Mouse (Mus musculus): ENCODE data around the gene Rmnd5a. TPM values are rescaled to one million over a fixed set of nuclear protein-coding genes. Genes with fewer than 3 reads are reported as not detected.

The Rmnd5a gene
- polyA plus RNA-seq, 1 experiment, result 2.0 TPM

- no peak overlapping the region for H3K4me3 ChIP-seq (replicated peaks)
- H3K36me3 ChIP-seq (replicated peaks; ENCODE audit: low read length), result no peaks in the 10 kb centered on the region
- TF ChIP-seq GATA1 (IDR thresholded peaks at IDR 0.05; ENCODE audit: borderline replicate concordance, low read length) (no peak), FLI1 (IDR thresholded peaks at IDR 0.05; ENCODE audit: low read length) (no peak)
- H3K9me3 ChIP-seq, result peaks cover 4% of the 10 kb centered on the region; the same call in 1 of the 2 replicates
- H3K27me3 ChIP-seq (replicated peaks), result no peaks in the 10 kb centered on the region
- peaks cover 32% of the 10 kb centered on the region for H3K4me1 ChIP-seq
Observed at GRCm38 (mm10) chr6:71444756-71445155, 4.3 kb upstream of the Rmnd5a start.

GRCm38 (mm10) chr6:71442130-71442529 lies 1.7 kb upstream of the Rmnd5a start:
- H3K4me3 ChIP-seq (replicated peaks), result peak overlapping the region; percentile 99
- H3K9me3 ChIP-seq, result peaks cover 4% of the 10 kb centered on the region; the same call in 1 of the 2 replicates
- no peaks in the 10 kb centered on the region for H3K36me3 ChIP-seq (replicated peaks; ENCODE audit: low read length)
- H3K4me1 ChIP-seq, result peaks cover 50% of the 10 kb centered on the region
- H3K27me3 ChIP-seq (replicated peaks), result no peaks in the 10 kb centered on the region
- TF ChIP-seq GATA1 (IDR thresholded peaks at IDR 0.05; ENCODE audit: borderline replicate concordance, low read length) (no peak), FLI1 (IDR thresholded peaks at IDR 0.05; ENCODE audit: low read length) (no peak)

- H3K9me3 ChIP-seq, result peaks cover 4% of the 10 kb centered on the region; the same call in 1 of the 2 replicates
- H3K27me3 ChIP-seq (replicated peaks), result no peaks in the 10 kb centered on the region
- H3K4me3 ChIP-seq (replicated peaks), result peak overlapping the region; percentile 99
- H3K4me1 ChIP-seq, result peaks cover 56% of the 10 kb centered on the region
- no peak for TF ChIP-seq FLI1 (IDR thresholded peaks at IDR 0.05; ENCODE audit: low read length)
- TF ChIP-seq GATA1 (IDR thresholded peaks at IDR 0.05; ENCODE audit: borderline replicate concordance, low read length), result no peak
- no peaks in the 10 kb centered on the region for H3K36me3 ChIP-seq (replicated peaks; ENCODE audit: low read length)
Observed at GRCm38 (mm10) chr6:71441251-71441580, 779 bp upstream of the Rmnd5a start.

- Histone ChIP-seq H3K9me3 (peaks cover 4% of the 10 kb centered on the region; the same call in 1 of the 2 replicates), H3K4me1 (peaks cover 48% of the 10 kb centered on the region), H3K36me3 (replicated peaks; ENCODE audit: low read length) (no peaks in the 10 kb centered on the region), H3K27me3 (replicated peaks) (no peaks in the 10 kb centered on the region), H3K4me3 (replicated peaks) (peak overlapping the region; percentile 99)
- TF ChIP-seq FLI1 (IDR thresholded peaks at IDR 0.05; ENCODE audit: low read length) (no peak), GATA1 (IDR thresholded peaks at IDR 0.05; ENCODE audit: borderline replicate concordance, low read length) (no peak)
Observed at GRCm38 (mm10) chr6:71440217-71440491, 283 bp downstream of the Rmnd5a start.

GRCm38 (mm10) chr6:71439506-71440216 lies 776 bp downstream of the Rmnd5a start:
- H3K27me3 ChIP-seq (replicated peaks), result no peaks in the 10 kb centered on the region
- H3K4me3 ChIP-seq (replicated peaks), result peak overlapping the region; percentile 99
- TF ChIP-seq FLI1 (IDR thresholded peaks at IDR 0.05; ENCODE audit: low read length) (no peak), GATA1 (IDR thresholded peaks at IDR 0.05; ENCODE audit: borderline replicate concordance, low read length) (no peak)
- H3K9me3 ChIP-seq, result peaks cover 4% of the 10 kb centered on the region; the same call in 1 of the 2 replicates
- no peaks in the 10 kb centered on the region for H3K36me3 ChIP-seq (replicated peaks; ENCODE audit: low read length)
- H3K4me1 ChIP-seq, result peaks cover 44% of the 10 kb centered on the region

DNA sequence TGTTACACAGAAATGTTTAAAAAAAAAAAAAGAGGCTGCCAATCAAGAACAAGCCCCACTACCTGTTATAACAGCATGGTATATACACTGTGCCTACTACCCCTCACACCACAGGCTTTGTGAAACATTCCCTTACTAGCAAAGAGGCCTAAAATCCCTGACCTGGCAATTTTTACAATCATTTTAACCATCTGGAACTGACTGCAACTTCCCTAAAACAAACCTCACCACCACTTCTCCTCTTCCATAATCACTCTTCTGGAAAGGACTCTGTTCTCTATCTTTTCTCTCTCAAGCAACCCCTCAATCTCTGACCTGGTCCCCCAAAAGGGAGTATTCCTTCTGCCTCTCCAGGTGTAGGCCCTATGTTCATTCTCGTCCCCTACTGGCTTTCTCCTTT lies 2.4 kb downstream of the Rmnd5a start:
- H3K27me3 ChIP-seq (replicated peaks), result no peaks in the 10 kb centered on the region
- no peaks in the 10 kb centered on the region for H3K36me3 ChIP-seq (replicated peaks; ENCODE audit: low read length)
- H3K4me1 ChIP-seq, result peaks cover 57% of the 10 kb centered on the region
- H3K9me3 ChIP-seq, result peaks cover under 1% of the 10 kb centered on the region; the same call in 1 of the 2 replicates
- no peak overlapping the region for H3K4me3 ChIP-seq (replicated peaks)
- TF ChIP-seq FLI1 (IDR thresholded peaks at IDR 0.05; ENCODE audit: low read length), result no peak
- TF ChIP-seq GATA1 (IDR thresholded peaks at IDR 0.05; ENCODE audit: borderline replicate concordance, low read length), result no peak

DNA sequence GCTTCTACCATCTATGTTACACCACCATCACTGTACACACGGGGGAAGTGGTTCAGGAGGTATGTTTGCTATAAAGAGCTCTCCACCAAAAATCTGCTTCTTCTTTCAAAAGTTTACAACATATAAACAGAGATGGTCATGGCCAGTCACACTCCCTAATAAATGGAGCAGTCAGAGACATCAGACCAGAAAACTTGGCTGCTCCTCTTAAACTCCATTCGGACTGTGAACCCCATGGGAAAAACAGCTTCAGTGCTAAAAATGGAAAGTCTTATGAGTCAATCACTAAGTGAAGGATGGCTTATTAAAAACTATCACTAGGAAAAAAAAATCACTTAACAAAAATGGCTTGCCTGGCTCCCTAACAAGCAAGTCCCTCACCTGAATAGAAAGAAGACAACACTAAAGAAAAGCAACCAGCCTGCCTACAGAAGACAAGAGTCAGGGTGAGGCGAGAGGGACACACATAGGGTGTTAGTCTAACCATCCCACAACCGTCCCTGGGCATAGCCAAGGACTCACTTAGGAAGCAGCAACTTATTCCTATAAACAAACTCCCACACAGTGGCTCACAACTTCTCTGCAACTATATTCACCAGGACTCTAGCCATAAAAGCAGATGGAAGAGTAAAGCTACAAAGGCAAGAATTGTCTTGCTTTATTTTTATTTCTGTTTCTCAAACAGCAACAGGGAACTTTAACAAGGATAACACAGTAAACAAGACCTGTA lies 12.3 kb downstream of the Rmnd5a start:
- H3K27me3 ChIP-seq (replicated peaks), result no peaks in the 10 kb centered on the region
- peaks cover 28% of the 10 kb centered on the region for H3K4me1 ChIP-seq
- no peak overlapping the region for H3K4me3 ChIP-seq (replicated peaks)
- no peaks in the 10 kb centered on the region for H3K9me3 ChIP-seq
- peaks cover 42% of the 10 kb centered on the region for H3K36me3 ChIP-seq (replicated peaks; ENCODE audit: low read length)
- no peak for TF ChIP-seq GATA1 (IDR thresholded peaks at IDR 0.05; ENCODE audit: borderline replicate concordance, low read length)
- TF ChIP-seq FLI1 (IDR thresholded peaks at IDR 0.05; ENCODE audit: low read length), result no peak

GRCm38 (mm10) chr6:71425681-71426080 lies 14.8 kb downstream of the Rmnd5a start:
- Histone ChIP-seq H3K9me3 (no peaks in the 10 kb centered on the region), H3K4me1 (peaks cover 14% of the 10 kb centered on the region), H3K27me3 (replicated peaks) (no peaks in the 10 kb centered on the region), H3K4me3 (replicated peaks) (no peak overlapping the region), H3K36me3 (replicated peaks; ENCODE audit: low read length) (peaks cover 58% of the 10 kb centered on the region)
- no peak for TF ChIP-seq FLI1 (IDR thresholded peaks at IDR 0.05; ENCODE audit: low read length)
- TF ChIP-seq GATA1 (IDR thresholded peaks at IDR 0.05; ENCODE audit: borderline replicate concordance, low read length), result no peak

DNA sequence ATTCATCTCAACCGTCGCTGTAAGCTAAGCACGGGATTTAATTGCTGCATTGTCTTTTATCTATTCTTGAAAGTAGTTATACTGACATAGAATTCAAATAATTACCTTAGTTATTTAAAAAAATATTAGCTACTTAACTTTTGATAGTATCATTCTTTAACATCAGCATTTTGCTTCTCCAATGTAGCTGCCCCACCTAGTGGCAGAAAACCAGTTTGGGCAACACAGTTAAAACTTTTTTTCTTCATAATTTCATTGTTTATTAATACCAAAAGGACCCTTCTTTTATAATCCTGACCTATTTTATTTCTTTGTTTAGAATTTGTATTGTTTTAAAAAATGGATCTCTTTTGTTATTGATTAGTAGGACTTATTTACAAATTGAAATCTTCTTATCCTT lies 17.3 kb downstream of the Rmnd5a start:
- peaks cover 69% of the 10 kb centered on the region for H3K36me3 ChIP-seq (replicated peaks; ENCODE audit: low read length)
- H3K4me1 ChIP-seq, result peaks cover 5% of the 10 kb centered on the region
- no peaks in the 10 kb centered on the region for H3K9me3 ChIP-seq
- no peaks in the 10 kb centered on the region for H3K27me3 ChIP-seq (replicated peaks)
- TF ChIP-seq GATA1 (IDR thresholded peaks at IDR 0.05; ENCODE audit: borderline replicate concordance, low read length) (no peak), FLI1 (IDR thresholded peaks at IDR 0.05; ENCODE audit: low read length) (no peak)
- H3K4me3 ChIP-seq (replicated peaks), result no peak overlapping the region

GRCm38 (mm10) chr6:71422162-71422561 lies 18.3 kb downstream of the Rmnd5a start:
- no peaks in the 10 kb centered on the region for H3K9me3 ChIP-seq
- H3K4me1 ChIP-seq, result peaks cover 5% of the 10 kb centered on the region
- H3K27me3 ChIP-seq (replicated peaks), result no peaks in the 10 kb centered on the region
- no peak for TF ChIP-seq FLI1 (IDR thresholded peaks at IDR 0.05; ENCODE audit: low read length)
- no peak for TF ChIP-seq GATA1 (IDR thresholded peaks at IDR 0.05; ENCODE audit: borderline replicate concordance, low read length)
- peaks cover 68% of the 10 kb centered on the region for H3K36me3 ChIP-seq (replicated peaks; ENCODE audit: low read length)
- H3K4me3 ChIP-seq (replicated peaks), result no peak overlapping the region

Measured in megakaryocyte, embryonic 14.5 days (primary cell).